Mouse (Mus musculus): Measurements from ENCODE around the gene Rbp3.
A peak's percentile ranks its signal among the peaks of the same experiment; 100 is the strongest.

Gene Rbp3

GRCm38 (mm10) chr14:33977748-33978147 lies 23.9 kb downstream of the Rbp3 start:
- DNase-seq, result no peak

- no peak for DNase-seq
These were observed 24.8 kb downstream of the Rbp3 start, which contains the start of gene Zfp488 for GRCm38 (mm10) chr14:33978604-33979059. Zfp488 (minus strand) TSS chr14:33978764.

GRCm38 (mm10) chr14:33989201-33989600 lies 35.4 kb downstream of the Rbp3 start:
- no peak for DNase-seq

- peak; percentile 71 for DNase-seq
These were observed 38.2 kb downstream of the Rbp3 start for GRCm38 (mm10) chr14:33991971-33992370.

GRCm38 (mm10) chr14:33993051-33993450 lies 39.2 kb downstream of the Rbp3 start:
- no peak for DNase-seq

GRCm38 (mm10) chr14:33993521-33994289 lies 39.9 kb downstream of the Rbp3 start:
- no peak for DNase-seq

- no peak for DNase-seq
These were observed 43.6 kb downstream of the Rbp3 start for GRCm38 (mm10) chr14:33997427-33997826.

- DNase-seq, result no peak
These were observed 46.3 kb downstream of the Rbp3 start for GRCm38 (mm10) chr14:34000076-34000475.

- DNase-seq, result no peak
These were observed 47.6 kb downstream of the Rbp3 start for GRCm38 (mm10) chr14:34001445-34001844.

GRCm38 (mm10) chr14:34002358-34002757 lies 48.6 kb downstream of the Rbp3 start:
- no peak for DNase-seq

Data from cerebellum, adult 8-10 months (tissue).